Mouse (Mus musculus) myocyte (in vitro differentiated cells): ENCODE measurements at regions not wholly inside any gene's neighbourhood (a gene's known extent, or its start where the extent isn't known, plus 50 kb on each side); places are given as distances from the start of the nearest gene placed in this dataset.

ENCODE experiments used
- H3K27me3 ChIP-seq: one replicate; pipeline ENCODE4 v1.6.1; 2011; ENCODE audit not compliant: control insufficient read depth, insufficient read depth, insufficient read length
- H3K36me3 ChIP-seq: one replicate; pipeline ENCODE4 v1.6.1; 2011; ENCODE audit not compliant: control insufficient read depth, insufficient read depth
- H3K4me2 ChIP-seq: one replicate; pipeline ENCODE4 v1.6.1; 2011; ENCODE audit warnings: low read depth, control low read depth
- H3K4me3 ChIP-seq: one replicate; pipeline ENCODE4 v1.5.1; 2011; ENCODE audit warnings: mild to moderate bottlenecking, control low read depth, moderate library complexity
- H3K79me2 ChIP-seq: one replicate; pipeline ENCODE4 v1.6.1; 2011; ENCODE audit not compliant: control insufficient read depth, insufficient read depth
- H3ac ChIP-seq: one replicate; pipeline ENCODE4 v1.6.1; 2011; ENCODE audit not compliant: control insufficient read depth, insufficient read length
- CEBPB ChIP-seq: IDR thresholded peaks from 2 replicates; pipeline ENCODE4 v1.6.1; 2011; ENCODE audit warnings: mild to moderate bottlenecking, moderate library complexity; ENCODE audit not compliant: poor library complexity, insufficient read depth, severe bottlenecking
- E2F4 ChIP-seq: IDR thresholded peaks from one replicate; pipeline ENCODE4 v1.6.1; 2011; ENCODE audit warnings: mild to moderate bottlenecking, control low read depth, moderate library complexity; ENCODE audit not compliant: insufficient read depth
- MAX ChIP-seq: IDR thresholded peaks from one replicate; pipeline ENCODE4 v1.6.1; 2011; ENCODE audit warnings: low read depth, mild to moderate bottlenecking, control low read depth
- MYOD1 ChIP-seq, 3 experiments: IDR thresholded peaks; one replicate each; pipeline ENCODE4 v1.6.1; 2011; ENCODE audit warnings: control low read depth in 2 of 3, low read depth in 2 of 3, mild to moderate bottlenecking in 2 of 3, moderate library complexity in 1 of 3; ENCODE audit not compliant: insufficient read length in 2 of 3, control insufficient read depth in 1 of 3
- MYOG ChIP-seq, 3 experiments: IDR thresholded peaks; one replicate each; pipeline ENCODE4 v1.6.1; 2011; ENCODE audit warnings: control low read depth in 2 of 3, low read depth in 2 of 3, mild to moderate bottlenecking in 2 of 3; ENCODE audit not compliant: insufficient read length in 2 of 3, control insufficient read depth in 1 of 3, insufficient read depth in 1 of 3
- POLR2A ChIP-seq: IDR thresholded peaks from one replicate; pipeline ENCODE4 v1.6.1; 2011; ENCODE audit warnings: low read depth, mild to moderate bottlenecking, control low read depth, moderate library complexity; ENCODE audit not compliant: insufficient read length
- POLR2AphosphoS2 ChIP-seq: IDR thresholded peaks from one replicate; pipeline ENCODE4 v1.6.1; 2011; ENCODE audit warnings: low read depth, control low read depth; ENCODE audit not compliant: insufficient read length
- REST ChIP-seq: IDR thresholded peaks from one replicate; pipeline ENCODE4 v1.6.1; 2011; ENCODE audit warnings: mild to moderate bottlenecking, control low read depth, moderate library complexity; ENCODE audit not compliant: insufficient read depth, insufficient read length
- SRF ChIP-seq: IDR thresholded peaks from one replicate; pipeline ENCODE4 v1.6.1; 2011; ENCODE audit warnings: low read depth; ENCODE audit not compliant: control insufficient read depth, insufficient read length
- TCF12 ChIP-seq: IDR thresholded peaks from one replicate; pipeline ENCODE4 v1.6.1; 2011; ENCODE audit warnings: mild to moderate bottlenecking, control low read depth; ENCODE audit not compliant: poor library complexity, insufficient read depth, severe bottlenecking
- TCF3 ChIP-seq: IDR thresholded peaks from one replicate; pipeline ENCODE4 v1.6.1; 2011; ENCODE audit warnings: low read depth, control low read depth; ENCODE audit not compliant: insufficient read length
- USF1 ChIP-seq: IDR thresholded peaks from one replicate; pipeline ENCODE4 v1.6.1; 2011; ENCODE audit warnings: low read depth, mild to moderate bottlenecking, control low read depth, moderate library complexity

GRCm38 (mm10) chr13:90584766-90585165 lies 320.4 kb downstream of the Atp6ap1l start:
- H3K79me2 ChIP-seq, result no peaks in the 10 kb centered on the region
- no peak overlapping the region for H3K4me3 ChIP-seq
- no peaks in the 10 kb centered on the region for H3K36me3 ChIP-seq
- no peak overlapping the region for H3ac ChIP-seq
- TF ChIP-seq POLR2AphosphoS2 (no peak), POLR2A (no peak)
- no peaks in the 10 kb centered on the region for H3K27me3 ChIP-seq
- H3K4me2 ChIP-seq, result no peak overlapping the region

- H3K79me2 ChIP-seq, result no peaks in the 10 kb centered on the region
- H3ac ChIP-seq, result no peak overlapping the region
- H3K27me3 ChIP-seq, result no peaks in the 10 kb centered on the region
- H3K4me2 ChIP-seq, result peak overlapping the region; percentile 19
- H3K36me3 ChIP-seq, result no peaks in the 10 kb centered on the region
- H3K4me3 ChIP-seq, result no peak overlapping the region
- no peak for TF ChIP-seq POLR2A
Observed at GRCm38 (mm10) chr13:90575371-90575770, 329.8 kb downstream of the Atp6ap1l start.

GRCm38 (mm10) chr13:90572580-90572979 lies 332.6 kb downstream of the Atp6ap1l start:
- Histone ChIP-seq H3K4me3 (no peak overlapping the region), H3K27me3 (no peaks in the 10 kb centered on the region), H3K4me2 (no peak overlapping the region), H3K79me2 (no peaks in the 10 kb centered on the region), H3ac (no peak overlapping the region), H3K36me3 (no peaks in the 10 kb centered on the region)
- TF ChIP-seq MYOD1 (IDR thresholded peaks at IDR 0.05; ENCODE audit: control insufficient read depth in 1 of 3, insufficient read length in 2 of 3, low read depth in 2 of 3) (no peak), SRF (no peak), MAX (no peak), POLR2AphosphoS2 (no peak), MYOG (IDR thresholded peaks at IDR 0.05; ENCODE audit: control insufficient read depth in 1 of 3, insufficient read depth in 1 of 3, insufficient read length in 2 of 3, low read depth in 2 of 3) (no peak)

GRCm38 (mm10) chr13:90563183-90563840 lies 341.8 kb downstream of the Atp6ap1l start:
- TF ChIP-seq MYOG (IDR thresholded peaks at IDR 0.05; ENCODE audit: control insufficient read depth in 1 of 3, insufficient read depth in 1 of 3, insufficient read length in 2 of 3, low read depth in 2 of 3) (no peak), REST (no peak), SRF (no peak)
- no peak overlapping the region for H3ac ChIP-seq

GRCm38 (mm10) chr13:90560095-90560494 lies 345.1 kb downstream of the Atp6ap1l start:
- H3ac ChIP-seq, result no peak overlapping the region
- H3K79me2 ChIP-seq, result no peaks in the 10 kb centered on the region
- no peak overlapping the region for H3K4me2 ChIP-seq
- TF ChIP-seq SRF (no peak), POLR2A (no peak), E2F4 (no peak)
- no peaks in the 10 kb centered on the region for H3K36me3 ChIP-seq
- H3K4me3 ChIP-seq, result no peak overlapping the region
- no peaks in the 10 kb centered on the region for H3K27me3 ChIP-seq

More at GRCm38 (mm10) chr13:90563183-90563840, 341.8 kb downstream of the Atp6ap1l start:
- no peaks in the 10 kb centered on the region for H3K27me3 ChIP-seq
- H3K4me3 ChIP-seq, result no peak overlapping the region
- no peaks in the 10 kb centered on the region for H3K36me3 ChIP-seq
- H3K79me2 ChIP-seq, result no peaks in the 10 kb centered on the region
- no peak overlapping the region for H3K4me2 ChIP-seq

GRCm38 (mm10) chr13:90559481-90559880 lies 345.7 kb downstream of the Atp6ap1l start:
- no peak overlapping the region for H3ac ChIP-seq
- H3K79me2 ChIP-seq, result no peaks in the 10 kb centered on the region
- H3K36me3 ChIP-seq, result no peaks in the 10 kb centered on the region
- no peaks in the 10 kb centered on the region for H3K27me3 ChIP-seq
- no peak for TF ChIP-seq SRF
- TF ChIP-seq MAX, result no peak
- no peak for TF ChIP-seq TCF12
- TF ChIP-seq MYOG (IDR thresholded peaks at IDR 0.05; ENCODE audit: control insufficient read depth in 1 of 3, insufficient read depth in 1 of 3, insufficient read length in 2 of 3, low read depth in 2 of 3), result no peak
- no peak for TF ChIP-seq E2F4
- no peak for TF ChIP-seq POLR2A
- no peak for TF ChIP-seq TCF3
- no peak for TF ChIP-seq USF1
- TF ChIP-seq REST, result no peak
- no peak for TF ChIP-seq MYOD1 (IDR thresholded peaks at IDR 0.05; ENCODE audit: control insufficient read depth in 1 of 3, insufficient read length in 2 of 3, low read depth in 2 of 3)
- no peak for TF ChIP-seq POLR2AphosphoS2
- TF ChIP-seq CEBPB, result no peak
- no peak overlapping the region for H3K4me2 ChIP-seq
- no peak overlapping the region for H3K4me3 ChIP-seq
